Mouse (Mus musculus) bone marrow macrophage, adult 2 months (primary cell): ENCODE results near the gene Fancf.

Source experiments
- CTCF ChIP-seq: IDR thresholded peaks from 2 replicates; pipeline ENCODE4 v1.5.1; 2012; ENCODE audit warnings: low read depth, mild to moderate bottlenecking, low read length, moderate library complexity
- POLR2A ChIP-seq: IDR thresholded peaks from 2 replicates; pipeline ENCODE4 v1.6.1; 2012; ENCODE audit warnings: mild to moderate bottlenecking, low read depth, low read length, borderline replicate concordance

DNA sequence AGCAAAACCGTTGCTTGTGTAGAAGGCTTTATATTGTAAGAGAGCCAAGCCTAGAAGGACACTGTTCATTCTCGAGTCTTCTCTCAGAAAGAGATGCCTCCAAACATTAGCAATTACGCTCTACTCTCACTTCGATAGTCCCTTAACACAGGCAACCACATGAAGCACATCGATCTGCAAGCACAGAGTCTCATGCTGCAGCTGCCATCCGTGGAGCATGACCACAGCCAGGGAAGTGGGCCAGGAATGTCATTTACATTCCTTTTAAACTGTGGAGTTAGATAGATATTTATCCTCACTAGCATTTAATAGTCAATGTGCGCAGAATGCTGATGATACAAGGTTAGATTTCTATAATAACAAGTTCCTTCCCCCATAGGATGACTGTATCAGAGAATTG, 21.6 kb downstream of the Fancf start:
- TF ChIP-seq POLR2A (no peak), CTCF (no peak)
